Mouse (Mus musculus): ENCODE results near the gene Grtp1.

The Grtp1 gene

GRCm38 (mm10) chr8:13200301-13201012 lies at the start of gene Grtp1:
Gene Grtp1, minus strand, starts transcription at chr8:13200620.
- no peak for DNase-seq (ENCODE audit: low spot score in 2 of 2)

DNA sequence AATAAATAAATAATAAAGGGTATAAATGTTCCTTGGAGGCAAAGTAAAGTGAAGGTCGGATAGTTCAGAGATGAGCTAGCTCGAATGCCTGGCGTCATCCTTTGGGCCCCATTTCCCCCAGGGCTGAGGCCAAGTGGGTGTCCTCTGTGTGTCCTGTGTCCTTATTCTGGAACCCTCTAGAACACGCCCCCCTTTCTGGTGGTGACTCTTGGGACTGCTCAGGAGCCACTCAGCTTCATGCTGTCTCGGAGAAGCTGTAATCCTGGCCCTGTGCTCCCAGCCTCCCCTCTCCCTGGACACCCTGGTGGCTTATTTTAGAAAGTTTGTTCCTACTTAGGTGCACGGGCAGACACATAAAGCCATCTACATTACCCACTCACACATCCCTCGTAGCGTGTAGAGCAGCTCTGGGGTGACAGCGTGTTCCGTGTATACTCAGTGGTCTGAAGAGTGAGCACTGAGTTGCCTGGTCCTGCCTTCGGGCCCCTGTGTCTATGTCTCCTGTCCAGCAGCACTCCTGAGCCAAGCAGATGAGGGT lies 44.0 kb upstream of the Grtp1 start:
- no peak for DNase-seq (ENCODE audit: low spot score in 2 of 2)

GRCm38 (mm10) chr8:13242985-13243870 lies 42.8 kb upstream of the Grtp1 start:
- no peak for DNase-seq (ENCODE audit: low spot score in 2 of 2)

- no peak for DNase-seq (ENCODE audit: low spot score in 2 of 2)
Observed at GRCm38 (mm10) chr8:13240691-13241090, 40.3 kb upstream of the Grtp1 start.

DNA sequence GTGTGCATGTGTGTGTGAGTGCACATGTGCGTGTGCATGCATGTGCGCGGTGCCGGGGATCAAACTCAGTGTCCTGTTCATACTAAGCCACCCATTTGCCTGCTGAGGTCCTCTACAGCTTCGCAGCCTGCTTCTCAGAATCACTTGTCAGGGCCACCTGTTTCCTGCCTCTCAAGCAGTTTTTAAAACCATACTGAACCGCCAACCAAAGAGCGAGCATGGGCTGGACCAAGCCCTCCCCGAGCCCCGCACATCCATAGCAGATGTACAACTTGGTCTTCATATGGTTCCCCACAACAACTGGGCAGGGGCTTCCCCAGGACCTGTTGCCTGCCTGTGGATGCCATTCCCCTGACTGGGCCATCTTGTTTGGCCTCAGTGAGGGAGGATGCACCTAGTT lies 39.6 kb upstream of the Grtp1 start:
- no peak for DNase-seq (ENCODE audit: low spot score in 2 of 2)

GRCm38 (mm10) chr8:13234803-13235202 lies 34.4 kb upstream of the Grtp1 start:
- no peak for DNase-seq (ENCODE audit: low spot score in 2 of 2)

DNA sequence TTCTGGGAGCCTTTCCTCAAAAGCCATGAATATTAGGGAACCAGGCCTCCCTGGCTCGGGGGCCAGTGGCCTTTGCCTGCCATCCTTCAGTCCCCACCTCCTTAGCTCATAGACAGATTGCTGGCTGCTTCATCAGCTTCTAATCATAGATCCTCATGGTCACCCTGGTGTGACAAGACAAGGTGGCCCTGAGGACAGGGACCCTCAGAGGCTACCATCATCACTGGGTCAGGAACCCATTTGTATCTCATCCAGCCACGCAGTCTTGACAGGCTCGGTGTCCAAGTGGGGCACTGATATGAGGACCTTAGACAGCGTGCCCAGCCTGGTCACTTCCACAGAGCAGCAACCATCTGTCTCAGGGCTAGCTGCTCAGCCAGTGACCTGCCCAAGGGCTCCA lies 30.1 kb upstream of the Grtp1 start:
- no peak for DNase-seq (ENCODE audit: low spot score in 2 of 2)

DNA sequence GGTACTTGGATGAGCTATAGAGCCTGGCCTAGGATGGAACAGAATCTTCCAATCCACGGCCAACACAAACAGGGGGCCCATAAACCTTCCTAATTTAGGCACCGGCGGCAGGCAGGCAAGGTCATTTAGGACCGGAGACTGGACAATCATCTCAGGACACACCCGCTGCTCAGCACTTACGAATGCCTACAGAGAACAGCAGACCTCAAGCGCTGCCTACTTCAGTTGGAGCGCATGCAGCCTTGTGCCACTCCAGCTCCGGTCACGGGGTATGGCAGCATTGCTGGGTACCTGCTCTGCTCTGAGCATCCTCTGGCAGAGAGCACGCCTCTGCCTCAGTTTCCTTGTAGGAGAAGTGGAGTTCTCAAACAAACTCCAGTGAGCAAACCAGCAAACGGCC lies 29.4 kb upstream of the Grtp1 start:
- no peak for DNase-seq (ENCODE audit: low spot score in 2 of 2)

- DNase-seq (ENCODE audit: low spot score in 2 of 2) = no peak
Observed at GRCm38 (mm10) chr8:13228923-13229610, 28.6 kb upstream of the Grtp1 start.

DNA sequence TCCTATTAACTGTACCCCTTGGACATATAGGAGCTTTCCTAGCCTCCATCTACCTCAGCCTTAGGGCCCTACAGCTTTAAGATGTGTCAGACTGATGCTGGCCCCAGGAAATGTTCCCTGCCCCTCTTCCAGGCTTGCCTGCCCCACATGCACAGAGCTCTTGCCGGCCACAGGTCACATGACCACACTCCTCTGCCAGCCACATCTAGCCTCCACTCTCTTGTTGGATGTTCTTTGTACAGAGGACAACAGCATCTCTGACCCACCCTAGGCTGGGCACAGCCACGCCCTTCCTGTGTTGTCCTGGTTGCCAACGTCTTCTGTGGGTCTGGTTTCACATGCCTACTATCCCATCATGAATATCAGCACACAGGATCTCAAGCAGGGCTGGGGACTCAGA lies 26.8 kb upstream of the Grtp1 start:
- no peak for DNase-seq (ENCODE audit: low spot score in 2 of 2)

DNA sequence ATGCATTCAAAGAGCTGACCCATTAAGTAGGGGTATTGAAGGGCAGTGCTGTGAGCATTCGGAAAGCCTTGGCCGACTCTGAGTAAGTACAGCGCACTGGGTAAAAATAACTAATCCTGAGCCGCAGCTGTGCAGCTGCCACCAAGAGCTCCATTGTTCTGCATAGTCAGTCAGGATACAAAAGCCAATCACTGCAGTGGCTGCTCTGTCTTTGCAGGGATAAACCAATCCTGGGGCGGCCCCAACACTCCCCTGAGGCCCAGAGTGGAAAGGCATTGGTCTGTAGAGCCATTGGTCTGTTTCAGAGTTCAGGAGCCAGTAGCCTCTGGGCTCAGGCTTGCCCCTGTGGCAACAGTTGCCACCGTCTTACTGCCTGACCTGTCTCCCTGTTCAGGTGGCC lies 25.9 kb upstream of the Grtp1 start:
- peak; percentile 31 to 37 for DNase-seq (ENCODE audit: low spot score in 2 of 2)

DNA sequence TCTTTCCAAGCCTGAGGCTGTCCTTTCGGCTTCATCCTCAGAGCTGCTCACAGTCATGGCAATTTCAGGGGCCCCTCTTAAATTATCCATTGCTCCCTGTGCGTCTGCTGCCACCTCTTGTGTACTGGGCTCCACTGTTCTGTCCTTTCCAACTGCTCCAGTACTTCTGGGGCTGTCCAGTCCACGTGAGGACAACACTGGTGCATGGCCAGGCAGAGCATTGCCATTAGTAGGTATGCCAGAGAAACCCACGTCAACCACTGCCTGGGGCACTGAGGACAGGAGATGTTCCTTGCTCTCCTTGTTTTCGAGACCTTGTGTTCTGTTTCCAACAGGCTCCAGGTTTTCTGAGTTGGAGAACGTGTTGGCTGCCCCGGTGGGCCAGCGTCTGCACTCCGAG lies 24.0 kb upstream of the Grtp1 start:
- no peak for DNase-seq (ENCODE audit: low spot score in 2 of 2)

- DNase-seq (ENCODE audit: low spot score in 2 of 2) = no peak
Observed at GRCm38 (mm10) chr8:13218441-13218840, 18.0 kb upstream of the Grtp1 start.

DNA sequence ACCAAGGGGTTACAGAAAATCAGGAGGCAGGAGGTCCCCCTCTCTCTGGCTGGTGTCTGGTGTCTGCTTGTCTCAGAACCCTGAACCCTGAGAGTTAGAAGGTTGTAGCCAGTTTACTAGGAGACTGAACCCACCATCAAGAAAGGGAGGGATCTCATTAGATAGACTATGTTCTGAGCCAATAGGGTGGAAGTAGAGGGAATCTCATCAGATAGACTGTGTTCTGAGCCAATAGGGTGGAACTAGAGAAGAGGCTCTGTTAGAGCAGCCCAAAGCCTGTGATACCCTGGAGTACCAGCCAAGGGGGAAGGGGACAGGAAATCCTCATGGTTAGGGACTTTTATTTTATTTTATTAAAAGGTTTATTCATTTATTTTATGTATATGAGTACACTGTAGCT lies 17.6 kb upstream of the Grtp1 start:
- no peak for DNase-seq (ENCODE audit: low spot score in 2 of 2)

DNA sequence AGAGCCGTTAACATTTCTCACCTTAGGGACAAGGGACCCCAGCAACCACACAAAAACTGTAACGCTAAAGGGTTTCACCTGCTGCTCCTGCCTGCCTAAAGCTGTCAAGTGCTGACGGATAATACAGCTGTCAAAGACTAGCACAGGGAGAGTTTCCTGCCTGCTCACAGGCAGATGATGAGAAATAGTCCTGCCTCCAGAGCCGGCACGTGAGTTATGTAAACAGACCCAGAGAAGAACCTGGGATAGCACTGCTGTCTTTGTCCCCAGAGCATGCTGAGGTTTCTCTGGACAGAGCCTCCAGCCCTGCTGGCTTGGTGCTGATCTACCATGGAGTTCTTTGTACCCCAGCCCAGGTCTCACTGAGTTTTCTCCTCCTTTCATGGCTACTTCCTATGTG lies 16.7 kb upstream of the Grtp1 start:
- no peak for DNase-seq (ENCODE audit: low spot score in 2 of 2)

DNA sequence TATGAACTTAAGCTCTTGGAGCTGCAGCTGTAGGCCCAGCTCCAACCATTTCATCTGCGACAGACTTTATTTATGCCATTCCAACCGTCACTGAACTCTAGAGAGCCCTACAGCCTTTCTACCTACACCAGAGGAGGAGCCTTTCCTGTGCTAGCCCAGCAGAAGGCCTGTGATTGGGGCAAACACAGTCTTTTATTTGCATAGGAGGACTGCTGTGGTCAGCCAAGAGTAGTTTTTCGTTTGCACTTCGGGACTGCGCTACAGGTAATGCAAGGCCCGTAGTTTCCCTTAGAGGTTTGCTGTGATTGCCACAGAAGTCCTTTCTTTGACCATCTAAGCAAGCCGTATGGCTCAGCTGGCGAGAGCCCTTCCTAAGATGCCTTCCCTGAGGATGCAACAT lies 16.0 kb upstream of the Grtp1 start:
- DNase-seq (ENCODE audit: low spot score in 2 of 2) = no peak

DNA sequence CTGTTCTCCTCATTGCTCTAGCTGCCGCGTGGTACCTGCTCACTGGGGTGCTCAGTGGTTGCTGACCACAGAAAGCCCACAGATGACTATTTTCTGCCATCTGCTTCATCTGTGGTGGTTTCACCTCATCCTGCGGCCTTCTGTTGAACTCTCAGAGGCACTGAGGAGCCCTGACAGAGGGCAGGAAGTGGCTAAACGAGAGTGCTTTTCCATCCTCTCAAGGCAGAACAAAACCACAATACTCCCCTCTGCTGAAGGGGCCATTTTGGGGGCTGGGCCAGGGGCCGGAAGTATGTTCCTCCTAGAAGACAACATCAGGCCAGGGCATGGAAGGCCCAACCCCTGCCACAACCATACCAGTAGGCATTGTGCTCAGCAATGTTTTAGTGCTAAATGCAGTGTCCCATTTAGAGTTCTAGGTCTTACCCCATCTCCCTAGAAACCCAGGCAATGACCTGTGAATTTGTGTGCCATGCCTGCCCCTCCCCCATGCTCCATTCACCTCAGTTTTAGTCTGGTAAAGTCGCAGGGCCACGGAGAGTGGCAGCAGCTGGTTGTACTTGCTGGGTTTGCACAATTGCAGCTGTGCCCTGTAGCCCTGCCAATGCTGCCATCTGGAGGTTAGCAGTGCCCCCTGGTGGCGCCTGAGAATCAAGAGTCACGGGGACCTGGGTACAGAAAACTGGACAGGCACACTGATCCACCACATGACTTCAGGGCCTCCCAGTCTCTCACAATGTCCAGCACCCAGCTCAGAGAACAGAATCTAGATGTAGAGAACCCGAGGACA lies 13.3 kb upstream of the Grtp1 start:
- peak; percentile 39 to 90 for DNase-seq (ENCODE audit: low spot score in 2 of 2)

- no peak for DNase-seq (ENCODE audit: low spot score in 2 of 2)
Observed at GRCm38 (mm10) chr8:13209770-13210169, 9.3 kb upstream of the Grtp1 start.

GRCm38 (mm10) chr8:13208627-13209355 lies 8.4 kb upstream of the Grtp1 start:
- no peak for DNase-seq (ENCODE audit: low spot score in 2 of 2)

- no peak for DNase-seq (ENCODE audit: low spot score in 2 of 2)
Observed at GRCm38 (mm10) chr8:13206290-13206689, 5.9 kb upstream of the Grtp1 start.

- DNase-seq (ENCODE audit: low spot score in 2 of 2) = no peak
Observed at GRCm38 (mm10) chr8:13205311-13205710, 4.9 kb upstream of the Grtp1 start.

All from left cerebral cortex, adult 9 months (tissue).